Mouse (Mus musculus): ENCODE data around the gene Themis2. TPM values are rescaled to one million over a fixed set of nuclear protein-coding genes. Genes with fewer than 3 reads are reported as not detected.

Gene Themis2
- polyA plus RNA-seq, 1 experiment = 4.9 TPM

DNA sequence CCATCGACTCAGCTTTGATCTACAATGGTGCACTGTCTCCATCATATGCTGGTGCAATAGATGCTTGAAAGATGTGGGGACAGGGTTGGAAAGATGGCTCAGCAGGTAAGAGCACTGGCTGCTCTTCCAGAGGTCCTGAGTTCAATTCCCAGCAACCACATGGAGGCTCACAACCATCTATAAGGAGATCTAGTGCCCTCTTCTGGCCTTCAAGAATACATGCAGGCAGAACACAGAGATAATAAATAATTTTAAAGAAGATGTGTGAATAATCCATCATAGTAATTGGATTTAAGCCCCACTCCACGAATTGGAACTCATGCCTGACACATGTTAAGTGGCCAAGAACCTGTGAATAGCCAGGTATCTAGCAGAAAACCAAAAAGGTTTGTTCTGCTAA lies 22.3 kb upstream of the Themis2 start:
- Histone ChIP-seq H3K4me3 (ENCODE audit: low read depth, low read length) (no peak overlapping the region), H3K36me3 (ENCODE audit: control insufficient read depth, insufficient read depth, low read length) (no peaks in the 10 kb centered on the region), H3K4me1 (ENCODE audit: control insufficient read depth, insufficient read depth, insufficient read length, low read length) (no peaks in the 10 kb centered on the region), H3K27me3 (ENCODE audit: control insufficient read depth, insufficient read depth, low read length) (no peaks in the 10 kb centered on the region), H3K27ac (ENCODE audit: insufficient read depth, low read depth, low read length) (no peak overlapping the region)
- no peak for TF ChIP-seq POLR2A (IDR thresholded peaks at IDR 0.05; ENCODE audit: low read depth, low read length)
- TF ChIP-seq CTCF (IDR thresholded peaks at IDR 0.05; ENCODE audit: extremely low read depth, insufficient read length, insufficient replicate concordance, low read depth, low read length) = no peak
- WGBS = 65% methylated on average over 2 of the region's 2 CpGs

DNA sequence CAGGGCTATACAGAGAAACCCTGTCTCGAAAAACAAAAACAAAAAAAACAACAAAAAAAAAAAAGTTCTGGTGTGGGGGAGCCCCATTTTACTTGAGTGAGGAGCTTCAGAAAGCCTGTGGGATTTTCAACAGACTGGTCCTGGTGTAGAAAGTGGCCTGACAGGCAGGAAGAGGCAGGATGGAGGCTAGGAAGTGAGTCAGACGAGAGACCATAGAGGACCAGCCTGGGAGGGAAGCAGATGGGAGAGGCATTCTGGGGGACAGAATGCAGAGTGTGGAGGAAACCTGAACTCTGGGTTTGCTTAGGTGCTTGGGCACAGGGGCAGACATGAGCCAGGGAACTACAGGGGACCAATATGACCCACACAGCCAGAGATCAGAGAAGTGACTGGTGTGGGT lies 20.7 kb upstream of the Themis2 start:
- Histone ChIP-seq H3K4me3 (ENCODE audit: low read depth, low read length) (no peak overlapping the region), H3K27ac (ENCODE audit: insufficient read depth, low read depth, low read length) (peak overlapping the region; percentile 32; the same call in 1 of the 2 replicates)
- TF ChIP-seq POLR2A (IDR thresholded peaks at IDR 0.05; ENCODE audit: low read depth, low read length) (no peak), CTCF (IDR thresholded peaks at IDR 0.05; ENCODE audit: extremely low read depth, insufficient read length, insufficient replicate concordance, low read depth, low read length) (no peak)

DNA sequence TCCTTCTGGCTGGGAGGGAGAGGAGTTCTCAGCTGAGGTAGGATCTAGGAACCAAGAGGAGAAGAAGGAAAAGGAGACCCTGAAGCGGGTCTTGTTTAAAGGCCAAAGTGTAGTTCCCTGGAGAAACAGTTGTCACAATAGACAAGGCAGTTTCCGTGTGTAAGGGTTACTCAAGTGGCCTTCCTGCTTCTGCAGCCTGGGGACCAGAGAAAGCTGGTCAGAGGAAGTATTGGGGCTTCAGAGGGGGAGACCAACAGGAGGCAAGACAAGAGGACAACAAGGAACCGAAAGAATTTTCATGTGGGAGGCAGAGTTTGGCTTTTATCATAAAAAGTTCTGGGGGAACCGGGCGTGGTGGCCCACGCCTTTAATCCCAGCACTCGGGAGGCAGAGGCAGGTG lies 20.2 kb upstream of the Themis2 start:
- H3K36me3 ChIP-seq (ENCODE audit: control insufficient read depth, insufficient read depth, low read length) = no peaks in the 10 kb centered on the region
- TF ChIP-seq CTCF (IDR thresholded peaks at IDR 0.05; ENCODE audit: extremely low read depth, insufficient read length, insufficient replicate concordance, low read depth, low read length) (no peak), POLR2A (IDR thresholded peaks at IDR 0.05; ENCODE audit: low read depth, low read length) (no peak)
- no peaks in the 10 kb centered on the region for H3K27me3 ChIP-seq (ENCODE audit: control insufficient read depth, insufficient read depth, low read length)
- peak overlapping the region; percentile 5; the same call in 1 of the 2 replicates for H3K27ac ChIP-seq (ENCODE audit: insufficient read depth, low read depth, low read length)
- H3K4me3 ChIP-seq (ENCODE audit: low read depth, low read length) = no peak overlapping the region
- no peaks in the 10 kb centered on the region for H3K4me1 ChIP-seq (ENCODE audit: control insufficient read depth, insufficient read depth, insufficient read length, low read length)
- WGBS = 66% methylated on average over 7 of the region's 7 CpGs

More for the DNA sequence above, 20.7 kb upstream of the Themis2 start:
- H3K36me3 ChIP-seq (ENCODE audit: control insufficient read depth, insufficient read depth, low read length) = no peaks in the 10 kb centered on the region
- no peaks in the 10 kb centered on the region for H3K27me3 ChIP-seq (ENCODE audit: control insufficient read depth, insufficient read depth, low read length)
- WGBS = 71% methylated on average over 2 of the region's 2 CpGs
- no peaks in the 10 kb centered on the region for H3K4me1 ChIP-seq (ENCODE audit: control insufficient read depth, insufficient read depth, insufficient read length, low read length)

DNA sequence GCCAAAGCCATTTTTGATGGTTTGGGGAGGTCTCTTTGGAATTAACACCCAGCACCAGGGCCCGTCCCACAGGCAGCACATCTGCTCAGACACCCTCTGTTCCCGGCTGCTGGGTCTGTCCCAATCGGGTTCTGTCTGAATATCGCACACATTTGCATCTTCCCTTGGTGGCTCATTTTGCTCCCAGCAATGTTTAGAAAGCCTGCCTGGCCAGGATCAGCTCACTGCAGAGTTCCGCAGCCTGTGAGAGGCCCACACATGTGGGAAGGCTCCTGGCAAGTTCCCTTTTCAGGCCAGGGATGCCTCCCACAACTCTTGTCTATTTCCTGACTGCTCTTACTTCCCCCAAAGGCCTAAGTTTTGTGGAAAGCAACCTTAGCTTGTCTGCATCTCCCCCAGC lies 13.4 kb upstream of the Themis2 start:
- TF ChIP-seq POLR2A (IDR thresholded peaks at IDR 0.05; ENCODE audit: low read depth, low read length) (no peak), CTCF (IDR thresholded peaks at IDR 0.05; ENCODE audit: extremely low read depth, insufficient read length, insufficient replicate concordance, low read depth, low read length) (no peak)
- Histone ChIP-seq H3K27me3 (ENCODE audit: control insufficient read depth, insufficient read depth, low read length) (no peaks in the 10 kb centered on the region), H3K36me3 (ENCODE audit: control insufficient read depth, insufficient read depth, low read length) (no peaks in the 10 kb centered on the region), H3K4me3 (ENCODE audit: low read depth, low read length) (no peak overlapping the region), H3K4me1 (ENCODE audit: control insufficient read depth, insufficient read depth, insufficient read length, low read length) (peaks cover 13% of the 10 kb centered on the region; the same call in 1 of the 2 replicates), H3K27ac (ENCODE audit: insufficient read depth, low read depth, low read length) (peak overlapping the region; percentile 45)
- 79% methylated on average over 5 of the region's 5 CpGs for WGBS

DNA sequence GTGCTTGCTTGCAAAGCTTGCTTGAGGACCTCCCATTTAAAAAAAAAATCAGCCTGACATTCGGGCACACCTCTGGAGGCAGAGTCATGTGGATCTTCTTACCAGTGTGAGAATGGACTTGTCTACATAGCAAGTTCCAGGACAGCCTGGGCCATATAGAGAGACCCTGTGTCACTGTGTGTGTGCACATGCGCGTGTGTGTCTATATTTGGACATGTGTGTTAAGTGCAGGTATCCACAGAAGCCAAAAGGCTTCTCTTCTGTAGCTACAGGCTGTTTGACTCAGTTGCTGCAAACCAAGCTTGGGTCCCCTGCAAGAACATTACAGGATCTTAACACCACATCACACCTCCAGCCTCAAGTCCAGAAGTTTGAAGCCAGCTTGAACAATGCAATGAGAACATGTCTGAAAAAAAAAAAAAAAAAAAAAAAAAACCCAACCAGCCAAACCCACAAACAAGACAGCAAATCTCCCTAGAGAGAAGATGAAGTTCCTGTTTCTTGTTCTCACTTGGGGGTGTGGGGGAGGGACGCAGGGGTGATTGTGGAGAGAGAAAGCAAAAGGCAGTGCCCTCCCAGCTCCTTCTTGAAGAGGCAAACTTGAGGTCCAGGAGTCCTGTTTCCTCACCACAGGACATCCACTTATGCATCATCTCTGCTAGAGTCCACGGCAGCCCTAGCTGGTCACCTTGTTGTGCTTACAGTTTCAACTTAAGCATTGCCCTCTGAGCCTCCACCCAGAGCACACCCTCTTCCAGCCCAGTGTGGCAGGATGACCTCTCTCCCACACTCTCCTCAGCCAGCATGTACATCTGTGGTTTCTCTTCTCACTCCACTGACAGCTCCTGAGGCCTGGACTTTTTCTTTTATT lies 11.8 kb upstream of the Themis2 start:
- no peaks in the 10 kb centered on the region for H3K36me3 ChIP-seq (ENCODE audit: control insufficient read depth, insufficient read depth, low read length)
- TF ChIP-seq CTCF (IDR thresholded peaks at IDR 0.05; ENCODE audit: extremely low read depth, insufficient read length, insufficient replicate concordance, low read depth, low read length) (no peak), POLR2A (IDR thresholded peaks at IDR 0.05; ENCODE audit: low read depth, low read length) (no peak)
- WGBS = 59% methylated on average over 5 of the region's 5 CpGs
- peak overlapping the region; percentile 82 for H3K27ac ChIP-seq (ENCODE audit: insufficient read depth, low read depth, low read length)
- H3K4me3 ChIP-seq (ENCODE audit: low read depth, low read length) = no peak overlapping the region
- peaks cover 13% of the 10 kb centered on the region; the same call in 1 of the 2 replicates for H3K4me1 ChIP-seq (ENCODE audit: control insufficient read depth, insufficient read depth, insufficient read length, low read length)
- H3K27me3 ChIP-seq (ENCODE audit: control insufficient read depth, insufficient read depth, low read length) = no peaks in the 10 kb centered on the region

DNA sequence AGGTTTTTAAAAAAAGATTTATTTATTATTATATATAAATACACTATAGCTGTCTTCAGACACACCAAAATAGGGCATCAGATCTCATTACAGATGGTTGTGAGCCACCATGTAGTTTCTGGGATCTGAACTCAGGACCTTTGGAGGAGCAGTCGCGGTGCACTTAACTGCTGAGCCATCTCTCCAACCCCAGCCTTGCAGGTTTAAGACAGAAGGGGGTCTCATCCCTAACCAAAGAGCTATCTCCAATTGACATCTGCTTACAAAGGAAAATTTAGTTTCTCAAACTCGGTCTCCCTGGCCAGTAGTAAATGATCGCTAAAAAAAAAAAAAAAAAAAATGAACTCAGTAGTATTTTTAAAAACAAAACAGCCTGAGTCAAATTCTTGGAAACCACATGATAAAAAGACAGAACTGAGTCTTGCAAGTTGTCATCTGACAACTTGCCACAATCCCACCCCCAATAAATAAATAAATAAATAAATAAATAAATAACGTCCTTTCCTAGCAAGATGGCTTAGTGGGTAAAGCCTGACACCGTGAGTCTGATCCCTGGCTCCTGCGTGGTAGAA lies 10.5 kb upstream of the Themis2 start:
- WGBS = 79% methylated on average over 7 of the region's 7 CpGs
- no peak overlapping the region for H3K4me3 ChIP-seq (ENCODE audit: low read depth, low read length)
- no peaks in the 10 kb centered on the region for H3K36me3 ChIP-seq (ENCODE audit: control insufficient read depth, insufficient read depth, low read length)
- no peak for TF ChIP-seq POLR2A (IDR thresholded peaks at IDR 0.05; ENCODE audit: low read depth, low read length)
- TF ChIP-seq CTCF (IDR thresholded peaks at IDR 0.05; ENCODE audit: extremely low read depth, insufficient read length, insufficient replicate concordance, low read depth, low read length) = no peak
- H3K27ac ChIP-seq (ENCODE audit: insufficient read depth, low read depth, low read length) = no peak overlapping the region
- H3K4me1 ChIP-seq (ENCODE audit: control insufficient read depth, insufficient read depth, insufficient read length, low read length) = peaks cover 14% of the 10 kb centered on the region; the same call in 1 of the 2 replicates
- no peaks in the 10 kb centered on the region for H3K27me3 ChIP-seq (ENCODE audit: control insufficient read depth, insufficient read depth, low read length)

DNA sequence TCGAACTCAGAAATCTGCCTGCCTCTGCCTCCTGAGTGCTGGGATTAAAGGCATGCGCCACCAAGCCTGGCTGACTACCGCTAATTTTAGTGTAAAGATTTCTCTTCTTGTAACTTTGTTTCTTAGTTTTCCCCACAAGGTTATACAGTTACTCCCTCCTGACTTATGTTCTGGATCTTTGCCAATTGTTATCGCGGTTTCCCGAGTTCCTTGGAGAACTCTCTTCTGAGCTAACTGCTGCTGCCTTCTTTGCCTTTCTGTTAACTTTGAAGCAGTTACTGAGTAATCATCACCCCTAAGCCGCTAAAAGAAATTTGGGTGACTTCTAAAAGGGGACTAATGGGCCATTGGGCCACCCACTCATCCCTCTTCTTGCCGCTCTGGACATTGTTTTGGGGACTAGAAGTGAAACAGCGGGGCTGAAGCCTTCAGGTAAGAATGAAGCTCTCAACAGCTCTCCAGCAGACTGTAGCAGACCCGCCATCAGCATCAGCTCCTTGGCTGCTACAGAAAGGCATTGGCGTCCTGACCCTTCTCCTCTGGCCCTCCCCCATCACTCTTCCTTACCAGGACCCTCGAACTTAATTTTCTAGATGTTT lies 9.5 kb upstream of the Themis2 start:
- WGBS = 53% methylated on average over 12 of the region's 12 CpGs
- H3K4me3 ChIP-seq (ENCODE audit: low read depth, low read length) = no peak overlapping the region
- H3K27ac ChIP-seq (ENCODE audit: insufficient read depth, low read depth, low read length) = peak overlapping the region; percentile 47
- TF ChIP-seq CTCF (IDR thresholded peaks at IDR 0.05; ENCODE audit: extremely low read depth, insufficient read length, insufficient replicate concordance, low read depth, low read length) (no peak), POLR2A (IDR thresholded peaks at IDR 0.05; ENCODE audit: low read depth, low read length) (no peak)
- H3K27me3 ChIP-seq (ENCODE audit: control insufficient read depth, insufficient read depth, low read length) = no peaks in the 10 kb centered on the region
- H3K4me1 ChIP-seq (ENCODE audit: control insufficient read depth, insufficient read depth, insufficient read length, low read length) = peaks cover 14% of the 10 kb centered on the region; the same call in 1 of the 2 replicates
- H3K36me3 ChIP-seq (ENCODE audit: control insufficient read depth, insufficient read depth, low read length) = no peaks in the 10 kb centered on the region
